Mouse (Mus musculus) heart, postnatal 0 days (tissue): ENCODE measurements around the gene Clybl.

Experiments
- CTCF ChIP-seq: IDR thresholded peaks from 2 replicates; pipeline ENCODE4 v1.5.1; 2016; ENCODE audit warnings: antibody characterized with exemption, control low read depth, low read depth
- EP300 ChIP-seq: IDR thresholded peaks from 2 replicates; pipeline ENCODE4 v1.6.1; 2016; ENCODE audit warnings: antibody characterized with exemption, low read depth

DNA sequence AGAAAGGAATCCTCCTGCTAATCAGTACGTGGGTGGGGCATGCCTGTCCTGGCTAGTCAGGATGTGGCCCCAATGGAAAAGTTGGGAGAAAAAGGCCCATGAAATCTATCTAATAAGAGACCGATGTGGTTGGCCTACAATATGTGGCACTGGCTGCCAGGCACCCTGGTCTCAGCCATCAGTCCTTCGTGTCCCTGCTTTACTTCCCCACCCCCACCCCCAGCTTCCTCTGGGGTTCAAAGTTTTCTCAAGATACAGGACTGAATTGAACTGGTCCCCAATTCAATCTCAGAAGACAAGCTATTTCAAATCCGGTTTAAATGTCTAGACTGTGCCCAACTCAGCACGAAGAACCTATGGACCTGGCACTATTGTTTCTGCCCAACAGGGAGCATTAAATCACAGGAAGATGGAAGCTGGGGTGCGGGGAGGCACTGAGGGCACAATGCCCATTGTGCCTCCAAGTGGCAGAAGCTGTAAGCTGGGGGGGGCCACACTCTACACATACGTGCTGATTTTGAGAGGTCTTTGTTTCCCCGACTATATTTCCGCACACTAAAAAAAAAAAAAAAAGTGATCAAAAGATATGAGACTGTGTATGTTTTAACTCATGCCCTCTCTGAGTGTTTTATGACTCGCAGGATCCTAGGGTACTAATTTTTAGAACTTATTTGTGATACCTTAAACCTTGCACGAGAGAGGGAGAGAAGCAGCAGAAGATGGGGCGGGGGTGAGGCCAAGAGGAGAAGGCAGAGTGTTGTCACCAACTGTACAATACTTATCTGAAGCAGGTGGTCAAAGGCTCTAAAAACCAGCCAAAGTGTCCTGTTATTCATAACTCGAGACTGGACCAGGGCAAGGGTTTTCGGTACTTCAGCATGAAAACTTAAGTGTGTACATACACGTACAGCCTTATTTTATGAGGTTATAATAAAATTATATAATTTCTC, 199.7 kb downstream of the Clybl start:
- no peak for TF ChIP-seq CTCF
- no peak for TF ChIP-seq EP300
